Mouse (Mus musculus) midbrain, postnatal 0 days (tissue): ENCODE measurements around the gene Tnrc6b. TPM values are rescaled to one million over a fixed set of nuclear protein-coding genes. Genes with fewer than 3 reads are reported as not detected.

ENCODE experiments used
- ATAC-seq: fragments of 200-750 bp; cut with Nextera tagmentation; 2 replicates; pipeline ENCODE4 v1.8.0; 2017; ENCODE audit warnings: moderate number of reproducible peaks, mild to moderate bottlenecking, moderate TSS enrichment, moderate library complexity; ENCODE audit not compliant: low FRiP score
- DNase-seq: peaks from one replicate; pipeline ENCODE4 v3.0.0-alpha.2; 2015; ENCODE audit warnings: low spot score
- H3K27ac ChIP-seq: fragments of 300-500 bp; sonication (generic); 2 replicates; pipeline ENCODE4 v1.5.1; 2014; ENCODE audit warnings: low read depth, mild to moderate bottlenecking, low read length, mixed read lengths
- H3K27me3 ChIP-seq: fragments of 300-500 bp; sonication (generic); 2 replicates; pipeline ENCODE4 v1.6.1; 2014; ENCODE audit warnings: low read length, control low read depth, mixed read lengths; ENCODE audit not compliant: insufficient read depth
- H3K36me3 ChIP-seq: fragments of 300-500 bp; sonication (generic); 2 replicates; pipeline ENCODE4 v1.6.1; 2014; ENCODE audit warnings: low read length, control low read depth, mixed read lengths; ENCODE audit not compliant: insufficient read depth
- H3K4me1 ChIP-seq: fragments of 300-500 bp; sonication (generic); 2 replicates; pipeline ENCODE4 v1.6.1; 2014; ENCODE audit warnings: mild to moderate bottlenecking, control low read depth, antibody characterized with exemption, low read length, mixed read lengths; ENCODE audit not compliant: insufficient read depth
- H3K4me2 ChIP-seq: fragments of 300-500 bp; sonication (generic); 2 replicates; pipeline ENCODE4 v1.6.1; 2014; ENCODE audit warnings: low read depth, mild to moderate bottlenecking, low read length, mixed read lengths; ENCODE audit not compliant: poor library complexity, severe bottlenecking
- H3K4me3 ChIP-seq: fragments of 300-500 bp; sonication (generic); 2 replicates; pipeline ENCODE4 v1.5.1; 2014; ENCODE audit warnings: low read depth, mild to moderate bottlenecking, low read length, moderate library complexity
- H3K9ac ChIP-seq: fragments of 300-500 bp; sonication (generic); replicated peaks from 2 replicates; pipeline ENCODE4 v1.6.1; 2014; ENCODE audit warnings: mild to moderate bottlenecking, low read length, moderate library complexity, mixed read lengths; ENCODE audit not compliant: poor library complexity, severe bottlenecking
- H3K9me3 ChIP-seq: fragments of 300-500 bp; sonication (generic); 2 replicates; pipeline ENCODE4 v1.6.1; 2016; ENCODE audit warnings: low read length, control low read depth
- CTCF ChIP-seq: IDR thresholded peaks from 2 replicates; pipeline ENCODE4 v1.5.1; 2016; ENCODE audit warnings: antibody characterized with exemption, mild to moderate bottlenecking
- WGBS: fragments of 180-500 bp; shearing (Covaris S2); extraction: QIAGEN DNeasy Blood & Tissue Kit; methylation state at CpG from one replicate; pipeline ENCODE4 v1.1.7; 2014; 5-methylcytosine and 5-hydroxymethylcytosine counted together
- polyA plus RNA-seq: library from polyadenylated mRNA; unstranded; fragments of >200 nt; fragmentation: Nextera tagmentation; extraction: Ambion mirVana; gene quantifications from 2 replicates; pipeline ENCODE4 v1.2.1, GENCODE M21; 2015
- total RNA-seq: library from RNA; depleted of rRNA; stranded (reverse); fragments of >200 nt; gene quantifications from 2 replicates; pipeline ENCODE4 v1.2.3, GENCODE M21; 2014

Tnrc6b gene
- total and polyA plus RNA-seq, 2 experiments from 2014 or later, result 26.3 to 30.0 TPM

- H3K27me3 ChIP-seq, result no peaks in the 10 kb centered on the region
- TF ChIP-seq CTCF, result no peak
- WGBS, result 77% methylated on average over 21 of the region's 21 CpGs
- no peak overlapping the region for H3K27ac ChIP-seq
- H3K9ac ChIP-seq, result no peak overlapping the region
- DNase-seq (peak; percentile 39), ATAC-seq (no peak)
- no peaks in the 10 kb centered on the region for H3K9me3 ChIP-seq
- no peak overlapping the region for H3K4me2 ChIP-seq
- no peak overlapping the region for H3K4me3 ChIP-seq
- no peaks in the 10 kb centered on the region for H3K4me1 ChIP-seq
- H3K36me3 ChIP-seq, result peaks cover 28% of the 10 kb centered on the region
Observed at GRCm38 (mm10) chr15:80876231-80876630, 165.1 kb downstream of the Tnrc6b start.

GRCm38 (mm10) chr15:80884095-80884494 lies 173.0 kb downstream of the Tnrc6b start:
- Histone ChIP-seq H3K27ac (no peak overlapping the region), H3K9me3 (no peaks in the 10 kb centered on the region), H3K4me2 (no peak overlapping the region), H3K27me3 (no peaks in the 10 kb centered on the region), H3K36me3 (peaks cover 42% of the 10 kb centered on the region), H3K9ac (no peak overlapping the region), H3K4me3 (no peak overlapping the region), H3K4me1 (no peaks in the 10 kb centered on the region)
- WGBS, result 90% methylated on average over 8 of the region's 8 CpGs
- DNase-seq (no peak), ATAC-seq (no peak)
- TF ChIP-seq CTCF, result no peak

GRCm38 (mm10) chr15:80886361-80887156 lies 175.4 kb downstream of the Tnrc6b start:
- no peaks in the 10 kb centered on the region for H3K27me3 ChIP-seq
- WGBS, result 88% methylated on average over 1 of the region's 1 CpGs
- no peak overlapping the region for H3K27ac ChIP-seq
- DNase-seq (no peak), ATAC-seq (no peak)
- no peak overlapping the region for H3K4me2 ChIP-seq
- no peaks in the 10 kb centered on the region for H3K4me1 ChIP-seq
- no peak overlapping the region for H3K4me3 ChIP-seq
- no peak for TF ChIP-seq CTCF
- H3K9me3 ChIP-seq, result no peaks in the 10 kb centered on the region
- H3K9ac ChIP-seq, result no peak overlapping the region
- peaks cover 34% of the 10 kb centered on the region for H3K36me3 ChIP-seq

GRCm38 (mm10) chr15:80892341-80892740 lies 181.2 kb downstream of the Tnrc6b start:
- H3K4me2 ChIP-seq, result no peak overlapping the region
- TF ChIP-seq CTCF, result no peak
- DNase-seq (no peak), ATAC-seq (no peak)
- H3K27me3 ChIP-seq, result no peaks in the 10 kb centered on the region
- no peaks in the 10 kb centered on the region for H3K4me1 ChIP-seq
- no peak overlapping the region for H3K4me3 ChIP-seq
- no peak overlapping the region for H3K27ac ChIP-seq
- no peaks in the 10 kb centered on the region for H3K9me3 ChIP-seq
- no peak overlapping the region for H3K9ac ChIP-seq
- WGBS, result 91% methylated on average over 3 of the region's 3 CpGs
- H3K36me3 ChIP-seq, result peaks cover 51% of the 10 kb centered on the region

GRCm38 (mm10) chr15:80896741-80897140 lies 185.6 kb downstream of the Tnrc6b start:
- TF ChIP-seq CTCF, result no peak
- Histone ChIP-seq H3K27me3 (no peaks in the 10 kb centered on the region), H3K9me3 (no peaks in the 10 kb centered on the region), H3K36me3 (peaks cover 55% of the 10 kb centered on the region), H3K4me1 (no peaks in the 10 kb centered on the region), H3K4me3 (no peak overlapping the region), H3K27ac (no peak overlapping the region), H3K9ac (no peak overlapping the region), H3K4me2 (no peak overlapping the region)
- no peak for ATAC-seq
- no peak for DNase-seq
- 94% methylated on average over 10 of the region's 10 CpGs for WGBS

GRCm38 (mm10) chr15:80897911-80898310 lies 186.8 kb downstream of the Tnrc6b start:
- no peak overlapping the region for H3K4me2 ChIP-seq
- H3K9ac ChIP-seq, result no peak overlapping the region
- H3K27me3 ChIP-seq, result no peaks in the 10 kb centered on the region
- whole genome bisulfite sequencing, result 80% methylated on average over 5 of the region's 5 CpGs
- peak overlapping the region; percentile 14; the same call in 1 of the 2 replicates for H3K27ac ChIP-seq
- DNase-seq (no peak), ATAC-seq (no peak)
- H3K4me3 ChIP-seq, result no peak overlapping the region
- TF ChIP-seq CTCF, result no peak
- no peaks in the 10 kb centered on the region for H3K9me3 ChIP-seq
- peaks cover 64% of the 10 kb centered on the region for H3K36me3 ChIP-seq
- no peaks in the 10 kb centered on the region for H3K4me1 ChIP-seq
